Mouse (Mus musculus) adrenal gland, postnatal 4 days (tissue): ENCODE measurements around the gene Cped1. TPM values are rescaled to one million over a fixed set of nuclear protein-coding genes. Genes with fewer than 3 reads are reported as not detected.

Source experiments
- DNase-seq, 2 experiments: peaks; one replicate each; pipeline ENCODE4 v3.0.0; 2021 to 2022; ENCODE audit warnings: low spot score in 2 of 2, mixed read lengths in 2 of 2
- total RNA-seq, 2 experiments: library from RNA; stranded (reverse); gene quantifications; 2 replicates each; pipeline ENCODE4 v1.2.3; 2021

The Cped1 gene
- total RNA-seq, 2 experiments from 2014 or later = 25.1 to 29.0 TPM

GRCm38 (mm10) chr6:22147236-22147635, 161.5 kb downstream of the Cped1 start:
- DNase-seq = no peak

- DNase-seq = no peak
Measured at GRCm38 (mm10) chr6:22148511-22148910, 162.8 kb downstream of the Cped1 start.

GRCm38 (mm10) chr6:22157461-22157860, 171.7 kb downstream of the Cped1 start:
- no peak for DNase-seq

GRCm38 (mm10) chr6:22161944-22162343, 176.2 kb downstream of the Cped1 start:
- no peak for DNase-seq

GRCm38 (mm10) chr6:22168388-22168787, 182.7 kb downstream of the Cped1 start:
- DNase-seq = no peak

- DNase-seq = no peak
Measured at GRCm38 (mm10) chr6:22178721-22179295, 193.1 kb downstream of the Cped1 start.

- no peak for DNase-seq
Measured at GRCm38 (mm10) chr6:22180316-22180715, 194.6 kb downstream of the Cped1 start.

- no peak for DNase-seq
Measured at GRCm38 (mm10) chr6:22186967-22187366, 201.3 kb downstream of the Cped1 start.

GRCm38 (mm10) chr6:22189346-22190335, 203.9 kb downstream of the Cped1 start:
- no peak for DNase-seq

GRCm38 (mm10) chr6:22198603-22199002, 212.9 kb downstream of the Cped1 start:
- no peak for DNase-seq

- no peak for DNase-seq
Measured at GRCm38 (mm10) chr6:22199473-22199872, 213.8 kb downstream of the Cped1 start.

GRCm38 (mm10) chr6:22200133-22200532, 214.4 kb downstream of the Cped1 start:
- no peak for DNase-seq

GRCm38 (mm10) chr6:22201879-22202278, 216.2 kb downstream of the Cped1 start:
- no peak for DNase-seq

GRCm38 (mm10) chr6:22205030-22205750, 219.5 kb downstream of the Cped1 start:
- no peak for DNase-seq

- no peak for DNase-seq
Measured at GRCm38 (mm10) chr6:22205751-22206121, 220.0 kb downstream of the Cped1 start.

GRCm38 (mm10) chr6:22206179-22206578, 220.5 kb downstream of the Cped1 start:
- DNase-seq = no peak

- no peak for DNase-seq
Measured at GRCm38 (mm10) chr6:22206630-22207293, 221.0 kb downstream of the Cped1 start.

- no peak for DNase-seq
Measured at GRCm38 (mm10) chr6:22212158-22212557, 226.4 kb downstream of the Cped1 start.

- no peak for DNase-seq
Measured at GRCm38 (mm10) chr6:22213187-22213586, 227.5 kb downstream of the Cped1 start.

GRCm38 (mm10) chr6:22213813-22214212, 228.1 kb downstream of the Cped1 start:
- DNase-seq = no peak

- no peak for DNase-seq
Measured at GRCm38 (mm10) chr6:22214665-22215064, 228.9 kb downstream of the Cped1 start.
